Mouse (Mus musculus) heart, adult 2 months (tissue): ENCODE results near the gene Noxo1. TPM values are rescaled to one million over a fixed set of nuclear protein-coding genes. Genes with fewer than 3 reads are reported as not detected.
"Not testable (repeated sequence)": the region's sequence is repeated elsewhere in the genome, so short reads cannot be mapped to it uniquely, and the experiment has no call there.

Experiments
- DNase-seq, 2 experiments: peaks; one replicate each; pipeline ENCODE4 v3.0.0; 2021
- H3K27ac ChIP-seq: fragments of 200-600 bp; 2 replicates; pipeline ENCODE4 v1.8.1; 2022
- H3K27me3 ChIP-seq: fragments of 200-500 bp; 2 replicates; pipeline ENCODE4 v1.6.1; 2012; ENCODE audit warnings: mild to moderate bottlenecking, low read length, inconsistent platforms, mixed read lengths; ENCODE audit not compliant: control insufficient read depth, insufficient read depth
- H3K36me3 ChIP-seq: fragments of 200-500 bp; 2 replicates; pipeline ENCODE4 v1.6.1; 2012; ENCODE audit warnings: low read length, inconsistent platforms; ENCODE audit not compliant: control insufficient read depth, insufficient read depth
- H3K4me1 ChIP-seq: fragments of 200-500 bp; 2 replicates; pipeline ENCODE4 v1.6.1; 2011; ENCODE audit warnings: low read length; ENCODE audit not compliant: control insufficient read depth, insufficient read depth
- H3K4me3 ChIP-seq: fragments of 200-600 bp; 2 replicates; pipeline ENCODE4 v1.8.1; 2022
- H3K79me2 ChIP-seq: fragments of 200-500 bp; replicated peaks from 2 replicates; pipeline ENCODE4 v1.6.1; 2012; ENCODE audit warnings: mild to moderate bottlenecking, inconsistent platforms, low read length, moderate library complexity, mixed read lengths; ENCODE audit not compliant: control insufficient read depth, insufficient read depth
- H3K9ac ChIP-seq: fragments of 200-500 bp; 2 replicates; pipeline ENCODE4 v1.6.1; 2012; ENCODE audit warnings: low read depth, mild to moderate bottlenecking, control low read depth, inconsistent platforms, low read length, mixed read lengths
- CTCF ChIP-seq: fragments of 200-600 bp; IDR thresholded peaks from 2 replicates; pipeline ENCODE4 v1.8.1; 2022; ENCODE audit warnings: antibody characterized with exemption, mild to moderate bottlenecking, moderate library complexity
- EP300 ChIP-seq: fragments of 200-500 bp; IDR thresholded peaks from 2 replicates; pipeline ENCODE4 v1.6.1; 2011; ENCODE audit warnings: low read depth, low read length, control low read depth; ENCODE audit not compliant: insufficient read depth
- POLR2A ChIP-seq: fragments of 200-500 bp; IDR thresholded peaks from 2 replicates; pipeline ENCODE4 v1.6.1; 2011; ENCODE audit warnings: mild to moderate bottlenecking, low read depth, low read length, control low read depth; ENCODE audit not compliant: insufficient read depth
- WGBS: fragments of 180-500 bp; shearing (Covaris S2); methylation state at CpG from one replicate; pipeline ENCODE4 v1.1.7; 2018; 5-methylcytosine and 5-hydroxymethylcytosine counted together
- intact Hi-C: fragments of 180-260 bp; cut with DNase I; formaldehyde crosslinking; loops from one replicate; pipeline ENCODE4 v1.15.1; 2025
- polyA plus RNA-seq: library from polyadenylated mRNA; depleted of rRNA; stranded (reverse); fragments of >200 nt; gene quantifications from 2 replicates; pipeline ENCODE4 v1.2.3, GENCODE M21; 2012
- total RNA-seq, 2 experiments: library from RNA; stranded (reverse); gene quantifications; 2 replicates each; pipeline ENCODE4 v1.2.3; 2021

The Noxo1 gene
- total and polyA plus RNA-seq, 3 experiments = 0.65 to 4.5 (median 1.0) TPM

- H3K27ac ChIP-seq, H3K4me1 ChIP-seq, H3K4me3 ChIP-seq, H3K27me3 ChIP-seq, DNase-seq, intact Hi-C loops, H3K79me2 ChIP-seq: not testable (repeated sequence)
- WGBS = 28% methylated on average over 7 of the region's 7 CpGs
- Histone ChIP-seq H3K36me3 (peaks cover 12% of the 10 kb centered on the region), H3K9ac (peak overlapping the region; percentile 23; the same call in 1 of the 2 replicates)
- 0 out of 2 replicates have a peak, but pooled peaks have one; percentile 27 for TF ChIP-seq POLR2A
Measured at GRCm38 (mm10) chr17:24721383-24721955, 25.4 kb downstream of the Noxo1 start.

GRCm38 (mm10) chr17:24722220-24722924 lies 26.3 kb downstream of the Noxo1 start:
- Histone ChIP-seq H3K4me3 (no peak overlapping the region), H3K9ac (0 out of 2 replicates have a peak overlapping the region, but pooled peaks have one; percentile 8), H3K4me1 (peaks cover 7% of the 10 kb centered on the region), H3K27ac (no peak overlapping the region), H3K27me3 (no peaks in the 10 kb centered on the region), H3K79me2 (no peaks in the 10 kb centered on the region), H3K36me3 (peaks cover 12% of the 10 kb centered on the region)
- DNase-seq = no peak
- intact Hi-C loops = no loop called here
- TF ChIP-seq EP300 (no peak), POLR2A (no peak), CTCF (no peak)
- 27% methylated on average over 13 of the region's 13 CpGs for WGBS

- DNase-seq = no peak
- TF ChIP-seq EP300 (no peak), CTCF (no peak)
- peak overlapping the region; percentile 73 for H3K4me3 ChIP-seq
- H3K27ac ChIP-seq = peak overlapping the region; percentile 98
- peaks cover 12% of the 10 kb centered on the region for H3K36me3 ChIP-seq
- intact Hi-C loops = no loop called here
- no peaks in the 10 kb centered on the region for H3K79me2 ChIP-seq
- H3K9ac ChIP-seq = peak overlapping the region; percentile 97
- no peaks in the 10 kb centered on the region for H3K27me3 ChIP-seq
- WGBS = under 1% methylated on average over 12 of the region's 12 CpGs
- peaks cover 7% of the 10 kb centered on the region for H3K4me1 ChIP-seq
Measured at GRCm38 (mm10) chr17:24723122-24723880, 27.3 kb downstream of the Noxo1 start.

DNA sequence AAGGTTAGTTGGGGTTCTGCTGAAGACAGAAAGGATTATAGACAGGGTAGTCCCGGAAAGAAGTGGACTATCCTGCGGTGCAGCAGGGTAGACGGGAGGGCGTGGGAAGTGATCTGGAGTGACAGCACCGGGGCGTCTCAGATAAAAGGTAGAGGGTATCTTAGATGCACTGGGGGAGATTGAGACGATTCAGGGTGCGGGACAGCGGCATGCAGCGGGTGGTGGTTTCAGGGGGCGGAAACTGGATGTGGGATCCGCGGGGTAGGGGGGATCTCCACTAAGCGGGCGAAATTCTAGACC lies 27.8 kb downstream of the Noxo1 start:
- H3K79me2 ChIP-seq = no peaks in the 10 kb centered on the region
- under 1% methylated on average over 15 of the region's 15 CpGs for WGBS
- H3K4me1 ChIP-seq = peaks cover 7% of the 10 kb centered on the region
- peak overlapping the region; percentile 97 for H3K9ac ChIP-seq
- no peak for DNase-seq
- intact Hi-C loops = no loop called here
- peak overlapping the region; percentile 73 for H3K4me3 ChIP-seq
- H3K27ac ChIP-seq = peak overlapping the region; percentile 98
- TF ChIP-seq CTCF = no peak
- no peak for TF ChIP-seq EP300
- no peak for TF ChIP-seq POLR2A
- no peaks in the 10 kb centered on the region for H3K27me3 ChIP-seq
- H3K36me3 ChIP-seq = peaks cover 12% of the 10 kb centered on the region

DNA sequence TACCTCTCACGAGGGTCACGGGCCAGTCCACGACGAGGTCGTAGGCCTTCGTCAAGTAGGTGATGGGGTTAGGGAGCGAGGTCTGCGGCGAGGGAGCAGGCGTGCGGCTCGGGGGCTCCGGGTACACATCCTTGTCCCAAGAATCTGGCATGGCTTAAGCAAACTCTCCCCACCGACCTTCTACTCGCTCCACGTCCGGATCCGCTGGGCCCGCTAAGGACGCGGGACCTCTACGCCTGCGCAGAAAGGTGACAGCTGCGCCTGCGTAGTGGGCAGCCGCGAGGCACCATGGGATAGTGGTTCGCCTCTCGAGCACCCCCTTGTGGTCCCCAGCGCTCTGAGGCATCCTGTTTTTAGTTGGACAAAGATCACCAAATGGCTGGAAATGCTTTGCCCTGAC lies 28.1 kb downstream of the Noxo1 start, which contains the start of gene Ndufb10:
Gene Ndufb10, minus strand, starts transcription at position 295 of the 400 bp plus-strand sequence.
- Histone ChIP-seq H3K27ac (peak within 1 kb of the TSS; percentile 98), H3K36me3 (peaks cover 12% of the 10 kb centered on the region), H3K4me3 (peak within 1 kb of the TSS; percentile 73), H3K4me1 (peaks cover 7% of the 10 kb centered on the region), H3K79me2 (no peaks in the 10 kb centered on the region), H3K27me3 (no peaks in the 10 kb centered on the region), H3K9ac (peak within 1 kb of the TSS; percentile 97)
- TF ChIP-seq POLR2A = peak; percentile 99
- peak; percentile 95 for TF ChIP-seq CTCF
- TF ChIP-seq EP300 = peak; percentile 79
- whole genome bisulfite sequencing = under 1% methylated on average over 30 of the region's 30 CpGs
- intact Hi-C loops = no loop called here
- peak; percentile 95 to 97 for DNase-seq
